Mouse (Mus musculus): ENCODE results near the gene 1700067K01Rik.
"Not testable (repeated sequence)": the region's sequence is repeated elsewhere in the genome, so short reads cannot be mapped to it uniquely, and the experiment has no call there.

The 1700067K01Rik gene

DNA sequence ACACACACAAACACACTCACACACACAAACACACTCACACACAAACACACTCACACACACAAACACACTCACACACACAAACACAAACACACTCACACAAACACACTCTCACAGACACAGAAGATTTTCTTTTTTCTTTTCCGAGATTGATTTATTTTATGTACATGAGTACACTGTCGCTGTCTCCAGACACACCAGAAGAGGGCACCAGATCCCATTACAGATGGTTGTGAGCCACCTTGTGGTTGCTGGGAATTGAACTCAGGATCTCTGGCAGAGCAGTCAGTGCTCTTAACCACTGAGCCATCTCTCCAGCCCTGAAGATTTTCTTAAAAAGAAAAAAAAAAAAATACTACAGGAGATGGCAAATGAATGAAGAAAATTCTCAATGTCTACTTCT, 18.1 kb upstream of the 1700067K01Rik start:
- not testable (repeated sequence) for DNase-seq (ENCODE audit: low spot score)

DNA sequence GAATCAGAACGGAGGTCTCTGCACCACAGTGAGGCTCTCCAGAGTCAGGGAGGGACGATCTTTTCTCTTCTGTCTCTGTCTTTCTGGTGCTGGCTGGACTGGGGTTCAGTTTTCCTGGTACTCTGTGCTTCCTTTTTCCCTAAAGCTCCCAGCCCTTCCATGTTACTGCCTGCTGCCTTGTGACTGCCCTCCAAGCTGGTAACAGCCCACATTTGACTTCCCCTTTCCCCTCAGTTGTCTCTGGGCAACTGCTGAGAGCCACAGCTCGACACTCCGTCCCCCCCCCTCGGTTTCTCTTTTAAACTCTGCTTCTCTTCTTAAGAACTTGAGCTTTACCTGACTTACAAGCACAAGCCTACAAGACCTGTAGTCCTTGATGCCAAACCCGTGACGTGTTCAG, 12.1 kb upstream of the 1700067K01Rik start:
- no peak for DNase-seq (ENCODE audit: low spot score)

DNA sequence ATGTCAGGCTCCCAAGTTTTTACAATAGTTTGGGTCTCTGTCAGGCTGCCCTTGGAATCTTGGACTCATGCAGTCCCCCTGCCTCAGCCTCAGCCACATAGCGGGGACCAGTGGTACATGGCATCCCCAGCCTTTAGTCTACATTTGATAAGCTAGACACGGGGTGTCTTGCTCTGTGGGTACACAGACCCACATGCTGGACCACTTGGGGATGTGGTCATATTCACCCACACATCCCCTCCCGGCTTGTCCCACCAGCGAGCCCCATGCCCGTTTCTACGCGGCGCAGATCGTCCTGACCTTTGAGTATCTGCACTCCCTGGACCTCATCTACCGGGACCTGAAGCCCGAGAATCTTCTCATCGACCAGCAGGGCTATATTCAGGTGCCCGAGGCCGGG, 11.1 kb upstream of the 1700067K01Rik start:
- DNase-seq (ENCODE audit: low spot score) = no peak

DNA sequence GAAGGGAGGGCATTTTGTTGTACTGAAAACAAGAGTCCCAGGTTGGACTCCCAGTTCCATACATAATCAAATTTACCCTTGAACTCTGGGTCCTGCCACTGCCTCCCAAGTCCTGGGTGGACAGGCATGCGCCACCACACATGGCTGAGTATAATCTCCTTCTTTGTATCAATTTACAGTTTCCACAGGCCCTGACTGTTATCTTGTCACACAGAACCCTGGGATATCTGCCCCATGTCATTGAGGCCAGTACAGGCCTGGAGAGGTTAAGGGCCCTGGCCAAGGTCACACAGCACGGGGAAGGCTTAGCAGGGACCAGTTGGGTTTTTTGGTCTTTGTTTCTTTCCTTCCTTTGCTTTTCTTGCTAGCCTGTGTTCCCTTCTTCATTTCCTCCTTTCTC, 8.8 kb upstream of the 1700067K01Rik start:
- DNase-seq (ENCODE audit: low spot score) = no peak

- no peak for DNase-seq (ENCODE audit: low spot score)
Measured at GRCm38 (mm10) chr8:83994030-83994429, 7.3 kb upstream of the 1700067K01Rik start.

DNA sequence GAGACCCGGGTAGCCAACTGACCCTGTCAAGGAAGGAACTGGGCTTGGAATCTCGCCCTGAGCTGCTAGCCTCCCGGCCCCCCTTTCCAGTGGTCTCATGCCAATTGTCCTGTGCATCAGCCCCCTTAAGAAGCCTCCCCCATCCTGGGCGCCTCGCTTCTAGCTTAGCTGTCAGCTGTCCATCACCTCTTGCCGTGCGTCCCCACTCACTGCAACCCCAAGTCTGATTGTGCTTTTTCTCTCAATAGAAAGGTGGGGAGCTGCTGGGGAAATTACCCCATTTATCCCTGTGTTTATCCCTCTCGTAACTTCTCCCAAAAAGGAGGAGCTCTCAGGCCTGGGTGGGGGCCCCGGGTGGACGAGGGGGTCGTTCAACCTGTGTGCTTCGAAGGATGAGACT, 5.3 kb upstream of the 1700067K01Rik start:
- DNase-seq (ENCODE audit: low spot score) = no peak

- peak; percentile 91 for DNase-seq (ENCODE audit: low spot score)
Measured at GRCm38 (mm10) chr8:83996567-83997505, 4.5 kb upstream of the 1700067K01Rik start.

DNA sequence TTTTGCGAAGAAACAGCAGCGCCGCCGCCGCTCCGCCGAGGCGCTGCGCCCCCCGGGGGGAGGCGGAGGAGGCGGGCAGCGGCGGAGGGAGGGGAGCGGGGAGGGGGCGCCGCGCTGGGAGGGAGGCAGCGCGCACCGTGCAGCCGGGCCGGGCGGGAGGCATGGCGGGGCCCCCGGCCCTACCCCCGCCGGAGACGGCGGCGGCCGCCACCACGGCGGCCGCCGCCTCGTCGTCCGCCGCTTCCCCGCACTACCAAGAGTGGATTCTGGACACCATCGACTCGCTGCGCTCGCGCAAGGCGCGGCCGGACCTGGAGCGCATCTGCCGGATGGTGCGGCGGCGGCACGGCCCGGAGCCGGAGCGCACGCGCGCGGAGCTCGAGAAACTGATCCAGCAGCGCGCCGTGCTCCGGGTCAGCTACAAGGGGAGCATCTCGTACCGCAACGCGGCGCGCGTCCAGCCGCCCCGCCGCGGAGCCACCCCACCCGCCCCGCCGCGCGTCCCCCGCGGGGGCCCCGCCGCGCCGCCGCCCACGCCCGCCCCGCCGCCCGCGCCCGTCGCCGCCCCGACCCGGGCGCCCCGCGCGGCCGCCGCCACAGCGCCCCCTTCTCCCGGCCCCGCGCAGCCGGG, 3.7 kb upstream of the 1700067K01Rik start, which contains the start of gene Samd1:
Gene Samd1, plus strand, starts transcription at position 162 of the 631 bp plus-strand sequence.
- peak; percentile 29 for DNase-seq (ENCODE audit: low spot score)

DNA sequence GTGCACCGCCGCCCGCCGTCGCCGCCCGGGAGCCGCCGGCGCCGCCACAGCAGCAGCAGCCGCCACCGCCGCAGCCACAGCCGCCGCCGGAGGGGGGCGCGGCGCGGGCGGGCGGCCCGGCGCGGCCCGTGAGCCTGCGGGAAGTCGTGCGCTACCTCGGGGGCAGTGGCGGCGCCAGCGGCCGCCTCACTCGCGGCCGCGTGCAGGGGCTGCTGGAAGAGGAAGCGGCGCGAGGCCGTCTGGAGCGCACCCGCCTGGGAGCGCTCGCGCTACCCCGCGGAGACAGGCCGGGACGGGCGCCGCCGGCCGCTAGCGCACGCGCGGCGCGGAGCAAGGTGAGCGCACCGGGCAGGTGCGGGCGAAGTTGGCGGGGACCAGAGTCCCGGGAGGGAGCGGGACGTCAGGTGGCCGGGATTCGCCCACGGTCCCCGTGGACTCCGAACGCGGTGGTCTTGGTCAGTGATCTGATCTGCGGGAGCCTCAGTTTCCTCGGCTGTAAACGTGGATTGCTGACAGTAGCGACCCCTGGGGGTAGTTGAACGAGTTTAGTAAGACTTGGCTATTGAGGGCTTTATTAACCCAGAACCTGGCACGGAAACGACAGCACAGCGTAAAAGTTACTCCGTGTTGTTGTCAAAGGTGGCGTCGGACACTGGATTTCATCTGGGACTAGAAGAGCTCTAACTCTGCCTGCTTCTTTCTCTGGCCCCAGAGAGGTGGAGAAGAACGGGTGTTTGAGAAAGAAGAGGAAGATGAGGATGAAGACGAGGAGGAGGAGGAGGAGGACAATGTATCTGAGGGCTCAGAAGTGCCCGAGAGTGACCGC, 2.9 kb upstream of the 1700067K01Rik start:
- peak; percentile 48 for DNase-seq (ENCODE audit: low spot score)

DNA sequence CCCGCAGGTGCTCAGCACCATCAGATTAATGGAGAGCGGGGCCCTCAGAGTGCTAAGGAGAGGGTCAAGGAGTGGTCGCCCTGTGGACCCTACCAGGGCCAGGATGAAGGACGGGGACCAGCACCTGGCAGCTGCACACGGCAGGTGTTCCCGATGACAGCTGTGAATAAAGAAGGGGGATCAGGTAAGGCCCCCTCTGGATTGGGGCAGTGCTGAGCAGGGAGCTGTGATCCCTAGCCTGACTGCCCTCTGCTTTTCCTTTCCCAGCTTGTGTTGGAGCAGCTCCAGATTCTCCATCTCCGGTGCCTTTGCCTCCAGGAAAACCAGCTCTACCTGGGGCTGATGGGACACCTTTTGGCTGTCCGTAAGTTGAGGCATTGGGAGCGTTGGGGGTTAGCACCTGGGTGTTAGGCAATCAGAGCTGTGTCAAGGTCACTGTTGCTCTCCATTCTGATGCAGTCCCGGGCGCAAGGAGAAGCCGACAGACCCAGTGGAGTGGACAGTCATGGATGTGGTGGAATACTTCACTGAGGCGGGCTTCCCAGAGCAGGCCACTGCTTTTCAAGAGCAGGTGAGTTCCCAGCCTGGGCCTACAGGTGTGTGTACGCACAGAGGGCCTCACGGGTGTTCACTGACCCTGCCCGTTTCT, 2.1 kb upstream of the 1700067K01Rik start:
- no peak for DNase-seq (ENCODE audit: low spot score)

GRCm38 (mm10) chr8:83999825-84000224, 1.5 kb upstream of the 1700067K01Rik start:
- DNase-seq (ENCODE audit: low spot score) = no peak

- no peak for DNase-seq (ENCODE audit: low spot score)
Measured at GRCm38 (mm10) chr8:84002957-84003611, 1.8 kb downstream of the 1700067K01Rik start.

GRCm38 (mm10) chr8:84003612-84004246, 2.4 kb downstream of the 1700067K01Rik start:
- DNase-seq (ENCODE audit: low spot score) = no peak

- peak; percentile 96 for DNase-seq (ENCODE audit: low spot score)
Measured at GRCm38 (mm10) chr8:84004533-84005201, 3.4 kb downstream of the 1700067K01Rik start.

- DNase-seq (ENCODE audit: low spot score) = not testable (repeated sequence)
Measured at GRCm38 (mm10) chr8:84005502-84005901, 4.2 kb downstream of the 1700067K01Rik start.

- no peak for DNase-seq (ENCODE audit: low spot score)
Measured at GRCm38 (mm10) chr8:84008362-84008761, 7.1 kb downstream of the 1700067K01Rik start.

GRCm38 (mm10) chr8:84009876-84010275, 8.6 kb downstream of the 1700067K01Rik start:
- peak; percentile 89 for DNase-seq (ENCODE audit: low spot score)

- peak; percentile 70 for DNase-seq (ENCODE audit: low spot score)
Measured at GRCm38 (mm10) chr8:84010625-84011611, 9.6 kb downstream of the 1700067K01Rik start.

Data from lung, postnatal 25 days (tissue).